Mouse (Mus musculus) midbrain, embryonic 15.5 days (tissue): ENCODE results near the gene Trp53i11. TPM values are rescaled to one million over a fixed set of nuclear protein-coding genes. Genes with fewer than 3 reads are reported as not detected.
A peak's percentile ranks its signal among the peaks of the same experiment; 100 is the strongest.

ENCODE experiments used
- ATAC-seq: fragments of 200-750 bp; cut with Nextera tagmentation; replicated peaks from 2 replicates; pipeline ENCODE4 v1.8.0; 2017; ENCODE audit warnings: moderate TSS enrichment
- H3K27ac ChIP-seq: fragments of 300-500 bp; sonication (generic); 2 replicates; pipeline ENCODE4 v1.5.1; 2015; ENCODE audit warnings: mild to moderate bottlenecking, inconsistent platforms
- H3K27me3 ChIP-seq: fragments of 300-500 bp; sonication (generic); replicated peaks from 2 replicates; pipeline ENCODE4 v1.6.1; 2015; ENCODE audit warnings: inconsistent platforms
- H3K36me3 ChIP-seq: fragments of 300-500 bp; sonication (generic); replicated peaks from 2 replicates; pipeline ENCODE4 v1.6.1; 2015; ENCODE audit warnings: inconsistent platforms
- H3K4me1 ChIP-seq: fragments of 300-500 bp; sonication (generic); 2 replicates; pipeline ENCODE4 v1.6.1; 2015; ENCODE audit warnings: inconsistent platforms
- H3K4me2 ChIP-seq: fragments of 300-500 bp; sonication (generic); 2 replicates; pipeline ENCODE4 v1.6.1; 2015; ENCODE audit warnings: inconsistent platforms, mild to moderate bottlenecking, moderate library complexity
- H3K4me3 ChIP-seq: fragments of 300-500 bp; sonication (generic); 2 replicates; pipeline ENCODE4 v1.5.1; 2015; ENCODE audit warnings: mild to moderate bottlenecking, inconsistent platforms
- H3K9ac ChIP-seq: fragments of 300-500 bp; sonication (generic); 2 replicates; pipeline ENCODE4 v1.6.1; 2015; ENCODE audit warnings: mild to moderate bottlenecking, inconsistent platforms
- H3K9me3 ChIP-seq: fragments of 300-500 bp; sonication (generic); 2 replicates; pipeline ENCODE4 v1.6.1; 2016; ENCODE audit warnings: inconsistent platforms
- WGBS: fragments of 180-500 bp; shearing (Covaris S2); methylation state at CpG from one replicate; pipeline ENCODE4 v1.1.7; 2015; ENCODE audit warnings: mixed read lengths; 5-methylcytosine and 5-hydroxymethylcytosine counted together
- polyA plus RNA-seq: library from polyadenylated mRNA; unstranded; fragments of >200 nt; fragmentation: Nextera tagmentation; extraction: Ambion mirVana; gene quantifications from 2 replicates; pipeline ENCODE4 v1.2.1, GENCODE M21; 2015

Trp53i11 gene
- polyA plus RNA-seq, 1 experiment from 2014 or later = 128 TPM

GRCm38 (mm10) chr2:93175721-93176120 is 11.6 kb upstream of the Trp53i11 start:
- WGBS = 55% methylated on average over 2 of the region's 2 CpGs
- Histone ChIP-seq H3K4me3 (no peak overlapping the region), H3K9me3 (no peaks in the 10 kb centered on the region), H3K4me2 (no peak overlapping the region), H3K36me3 (no peaks in the 10 kb centered on the region), H3K4me1 (peaks cover 54% of the 10 kb centered on the region), H3K27ac (peak overlapping the region; percentile 75), H3K27me3 (no peaks in the 10 kb centered on the region), H3K9ac (no peak overlapping the region)
- ATAC-seq = no peak

GRCm38 (mm10) chr2:93176193-93176798 is 11.1 kb upstream of the Trp53i11 start:
- Histone ChIP-seq H3K27ac (peak overlapping the region; percentile 75), H3K4me1 (peaks cover 53% of the 10 kb centered on the region), H3K36me3 (no peaks in the 10 kb centered on the region), H3K9ac (no peak overlapping the region; the same call in 1 of the 2 replicates), H3K9me3 (no peaks in the 10 kb centered on the region), H3K4me3 (no peak overlapping the region), H3K27me3 (no peaks in the 10 kb centered on the region), H3K4me2 (peak overlapping the region; percentile 9; the same call in 1 of the 2 replicates)
- 23% methylated on average over 4 of the region's 4 CpGs for WGBS
- ATAC-seq = no peak

GRCm38 (mm10) chr2:93176871-93177667 is 10.3 kb upstream of the Trp53i11 start:
- peak overlapping the region; percentile 9; the same call in 1 of the 2 replicates for H3K4me2 ChIP-seq
- peak; percentile 41; the same call in 1 of the 2 replicates for ATAC-seq
- no peak overlapping the region; the same call in 1 of the 2 replicates for H3K9ac ChIP-seq
- peak overlapping the region; percentile 75 for H3K27ac ChIP-seq
- peaks cover 53% of the 10 kb centered on the region for H3K4me1 ChIP-seq
- no peaks in the 10 kb centered on the region for H3K27me3 ChIP-seq
- H3K36me3 ChIP-seq = no peaks in the 10 kb centered on the region
- no peaks in the 10 kb centered on the region for H3K9me3 ChIP-seq
- 5% methylated on average over 17 of the region's 17 CpGs for WGBS
- no peak overlapping the region for H3K4me3 ChIP-seq

GRCm38 (mm10) chr2:93177668-93178312 is 9.6 kb upstream of the Trp53i11 start:
- Histone ChIP-seq H3K36me3 (no peaks in the 10 kb centered on the region), H3K27ac (peak overlapping the region; percentile 55; the same call in 1 of the 2 replicates), H3K4me3 (no peak overlapping the region), H3K9ac (no peak overlapping the region), H3K9me3 (no peaks in the 10 kb centered on the region), H3K27me3 (no peaks in the 10 kb centered on the region), H3K4me1 (peaks cover 53% of the 10 kb centered on the region), H3K4me2 (no peak overlapping the region)
- 67% methylated on average over 20 of the region's 20 CpGs for WGBS
- ATAC-seq = peak; percentile 29; the same call in 1 of the 2 replicates

- Histone ChIP-seq H3K27me3 (no peaks in the 10 kb centered on the region), H3K4me2 (no peak overlapping the region), H3K9me3 (no peaks in the 10 kb centered on the region), H3K36me3 (no peaks in the 10 kb centered on the region), H3K4me1 (peaks cover 53% of the 10 kb centered on the region), H3K9ac (no peak overlapping the region), H3K27ac (no peak overlapping the region), H3K4me3 (no peak overlapping the region)
- no peak for ATAC-seq
- WGBS = 81% methylated on average over 4 of the region's 4 CpGs
Observed at GRCm38 (mm10) chr2:93178313-93178677, 9.1 kb upstream of the Trp53i11 start.

- no peaks in the 10 kb centered on the region for H3K9me3 ChIP-seq
- no peak overlapping the region for H3K9ac ChIP-seq
- H3K4me3 ChIP-seq = no peak overlapping the region
- peak overlapping the region; percentile 56; the same call in 1 of the 2 replicates for H3K4me2 ChIP-seq
- no peak overlapping the region for H3K27ac ChIP-seq
- 47% methylated on average over 5 of the region's 5 CpGs for WGBS
- ATAC-seq = no peak
- no peaks in the 10 kb centered on the region for H3K27me3 ChIP-seq
- H3K36me3 ChIP-seq = no peaks in the 10 kb centered on the region
- peaks cover 44% of the 10 kb centered on the region for H3K4me1 ChIP-seq
Observed at GRCm38 (mm10) chr2:93179603-93180002, 7.7 kb upstream of the Trp53i11 start.

GRCm38 (mm10) chr2:93180077-93180844 is 7.1 kb upstream of the Trp53i11 start:
- Histone ChIP-seq H3K4me3 (peak overlapping the region; percentile 30), H3K9ac (peak overlapping the region; percentile 51), H3K27me3 (no peaks in the 10 kb centered on the region), H3K27ac (peak overlapping the region; percentile 75), H3K4me2 (peak overlapping the region; percentile 56), H3K9me3 (no peaks in the 10 kb centered on the region), H3K36me3 (no peaks in the 10 kb centered on the region), H3K4me1 (peaks cover 40% of the 10 kb centered on the region)
- 1% methylated on average over 41 of the region's 41 CpGs for WGBS
- peak; percentile 44; the same call in 1 of the 2 replicates for ATAC-seq

- no peak overlapping the region for H3K4me3 ChIP-seq
- no peaks in the 10 kb centered on the region for H3K36me3 ChIP-seq
- no peaks in the 10 kb centered on the region for H3K9me3 ChIP-seq
- H3K27ac ChIP-seq = no peak overlapping the region
- H3K4me1 ChIP-seq = peaks cover 26% of the 10 kb centered on the region
- H3K4me2 ChIP-seq = no peak overlapping the region
- 81% methylated on average over 11 of the region's 11 CpGs for WGBS
- H3K27me3 ChIP-seq = no peaks in the 10 kb centered on the region
- H3K9ac ChIP-seq = no peak overlapping the region
- ATAC-seq = no peak
Observed at GRCm38 (mm10) chr2:93182859-93183258, 4.5 kb upstream of the Trp53i11 start.

- Histone ChIP-seq H3K27me3 (no peaks in the 10 kb centered on the region), H3K36me3 (no peaks in the 10 kb centered on the region), H3K27ac (peak overlapping the region; percentile 93), H3K9ac (peak overlapping the region; percentile 89), H3K4me2 (peak overlapping the region; percentile 80), H3K4me3 (peak overlapping the region; percentile 88), H3K9me3 (no peaks in the 10 kb centered on the region), H3K4me1 (peaks cover 54% of the 10 kb centered on the region)
- under 1% methylated on average over 53 of the region's 53 CpGs for WGBS
- ATAC-seq = peak; percentile 18
Observed at GRCm38 (mm10) chr2:93188020-93188760, 842 bp downstream of the Trp53i11 start.

- peak; percentile 19 for ATAC-seq
- no peaks in the 10 kb centered on the region for H3K36me3 ChIP-seq
- H3K9ac ChIP-seq = peak overlapping the region; percentile 89
- H3K27ac ChIP-seq = peak overlapping the region; percentile 93
- H3K4me2 ChIP-seq = peak overlapping the region; percentile 80
- H3K4me1 ChIP-seq = peaks cover 61% of the 10 kb centered on the region
- H3K4me3 ChIP-seq = peak overlapping the region; percentile 88
- no peaks in the 10 kb centered on the region for H3K9me3 ChIP-seq
- H3K27me3 ChIP-seq = no peaks in the 10 kb centered on the region
- WGBS = 4% methylated on average over 19 of the region's 19 CpGs
Observed at GRCm38 (mm10) chr2:93188761-93189458, 1.6 kb downstream of the Trp53i11 start.
